Mouse (Mus musculus) brown adipose tissue, adult 24 weeks (tissue): ENCODE measurements around the gene Pdzd2. TPM values are rescaled to one million over a fixed set of nuclear protein-coding genes. Genes with fewer than 3 reads are reported as not detected.
A peak's percentile ranks its signal among the peaks of the same experiment; 100 is the strongest.

Experiments
- H3K27ac ChIP-seq: fragments of 200-500 bp; replicated peaks from 2 replicates; pipeline ENCODE4 v1.5.1; 2012; ENCODE audit warnings: low read depth, mild to moderate bottlenecking, low read length
- H3K4me1 ChIP-seq: fragments of 200-500 bp; 2 replicates; pipeline ENCODE4 v1.6.1; 2012; ENCODE audit warnings: low read length, mixed read lengths; ENCODE audit not compliant: control insufficient read depth, insufficient read depth, insufficient read length
- H3K4me3 ChIP-seq: fragments of 200-500 bp; 2 replicates; pipeline ENCODE4 v1.5.1; 2012; ENCODE audit warnings: low read depth, mild to moderate bottlenecking, low read length, moderate library complexity; ENCODE audit not compliant: insufficient read depth
- polyA plus RNA-seq: library from polyadenylated mRNA; stranded (reverse); fragments of >200 nt; gene quantifications from 2 replicates; pipeline ENCODE4 v1.2.4, GENCODE M21; 2012; ENCODE audit not compliant: missing spikeins, insufficient read depth, insufficient read length

Pdzd2 gene
- polyA plus RNA-seq, 1 experiment, result 23.7 TPM

DNA sequence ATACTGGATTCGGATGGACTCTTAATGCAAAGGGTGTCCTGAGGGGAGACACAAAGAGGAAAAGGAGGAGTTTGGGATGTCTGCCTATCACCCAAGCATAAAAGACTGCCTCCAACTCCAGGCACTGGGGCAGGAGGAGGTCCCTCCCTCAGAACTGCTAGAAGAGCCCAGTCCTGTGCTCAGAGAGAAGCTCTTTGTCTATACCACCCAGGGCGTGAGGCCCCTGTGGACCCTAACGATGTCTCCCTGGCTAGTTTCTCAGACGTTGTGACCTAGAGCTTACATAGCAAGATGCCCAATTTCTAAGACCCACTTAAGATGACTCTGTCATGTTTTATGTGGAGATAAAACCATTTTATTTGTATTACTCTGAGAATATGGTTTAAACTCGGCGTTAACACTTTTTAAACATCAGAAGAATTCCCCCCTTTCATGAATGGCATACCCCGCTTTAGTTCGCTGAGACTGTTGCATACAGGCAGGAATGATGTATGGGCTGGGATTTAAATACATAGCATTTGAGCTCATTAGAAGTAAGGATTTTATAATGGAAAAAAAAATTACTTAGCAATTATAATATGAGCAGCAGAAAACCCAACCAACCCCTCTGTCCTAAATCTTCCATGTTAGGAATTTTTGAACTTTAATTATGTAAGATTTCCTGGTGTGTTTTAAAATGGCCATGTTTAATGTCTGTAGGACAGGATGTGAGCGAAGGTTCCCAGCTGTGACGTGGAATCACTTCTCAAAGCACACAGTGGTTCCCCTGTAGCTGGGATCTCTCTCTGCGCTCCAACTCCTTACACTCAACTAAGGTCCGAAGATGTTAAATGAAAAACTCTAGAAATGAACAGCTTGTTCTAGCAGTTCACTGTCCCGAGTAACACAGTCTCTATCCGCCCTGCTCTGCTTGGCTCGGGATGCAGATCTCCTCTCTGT lies 268.6 kb downstream of the Pdzd2 start:
- Histone ChIP-seq H3K4me3 (no peak overlapping the region), H3K4me1 (peaks cover 22% of the 10 kb centered on the region)

DNA sequence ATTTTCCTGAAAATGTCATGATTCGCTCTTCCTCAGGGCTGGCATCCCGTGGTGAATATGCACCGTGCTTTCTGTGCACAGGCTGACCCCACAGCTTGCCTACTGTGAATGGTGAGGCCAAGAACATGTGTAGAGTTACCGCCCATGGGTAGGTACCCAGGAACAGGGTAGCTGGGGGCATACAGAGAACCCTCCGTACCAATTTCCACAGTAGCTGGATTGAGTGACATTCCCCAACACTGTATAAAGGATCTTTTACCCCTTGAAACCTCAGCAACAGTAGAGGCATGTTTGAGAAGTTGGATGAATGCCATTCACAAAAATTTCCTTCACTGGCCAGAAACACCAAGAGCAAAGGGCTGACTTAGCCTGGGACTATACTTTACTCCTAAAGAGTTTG lies 271.1 kb downstream of the Pdzd2 start:
- Histone ChIP-seq H3K4me3 (no peak overlapping the region), H3K27ac (peak overlapping the region; percentile 61), H3K4me1 (peaks cover 22% of the 10 kb centered on the region)

More for the DNA sequence above, 268.6 kb downstream of the Pdzd2 start:
- peak overlapping the region; percentile 23; the same call in 1 of the 2 replicates for H3K27ac ChIP-seq

DNA sequence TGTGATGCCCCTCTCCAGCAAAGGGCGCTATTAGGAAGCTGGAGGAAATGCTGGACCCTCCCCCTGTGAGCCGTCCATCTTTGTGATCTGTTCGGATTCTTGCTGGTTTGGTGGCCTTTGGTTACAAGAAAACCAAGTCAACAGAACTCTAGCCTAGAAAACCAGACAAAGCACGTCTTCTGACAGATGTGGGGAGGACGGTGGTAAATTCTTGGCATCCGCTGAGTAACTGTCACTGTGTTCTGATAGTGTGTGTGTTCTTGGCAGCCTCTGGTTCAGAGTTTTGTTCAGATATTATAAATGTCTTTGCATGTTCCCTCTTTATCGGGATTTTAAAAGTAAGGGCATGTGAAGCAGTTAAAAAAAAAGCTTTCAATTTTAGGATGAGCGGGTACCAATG lies 274.0 kb downstream of the Pdzd2 start:
- no peak overlapping the region for H3K27ac ChIP-seq
- peaks cover 18% of the 10 kb centered on the region for H3K4me1 ChIP-seq
- H3K4me3 ChIP-seq, result no peak overlapping the region

DNA sequence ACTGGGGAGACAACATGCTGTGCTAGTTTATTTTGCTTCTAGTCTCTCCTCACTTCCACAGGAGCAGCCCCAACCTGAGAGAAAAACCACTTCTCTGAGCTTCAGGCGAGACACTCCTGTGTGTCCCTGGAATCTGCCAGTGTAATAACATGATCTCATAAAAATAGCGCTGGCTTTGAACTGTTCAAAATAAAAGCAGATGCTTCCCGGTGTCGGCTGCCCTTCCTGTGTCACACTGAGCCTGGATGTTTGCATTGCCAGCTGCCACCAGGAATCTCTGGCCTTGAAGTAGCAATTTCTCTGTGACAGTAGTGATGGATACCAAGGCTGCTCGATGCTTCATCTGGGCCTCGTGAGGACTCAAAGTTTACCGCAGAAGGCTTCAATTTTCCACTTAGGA lies 282.9 kb downstream of the Pdzd2 start:
- Histone ChIP-seq H3K27ac (0 out of 2 replicates have a peak overlapping the region, but pooled peaks have one; percentile 12), H3K4me3 (no peak overlapping the region), H3K4me1 (peaks cover 19% of the 10 kb centered on the region)

DNA sequence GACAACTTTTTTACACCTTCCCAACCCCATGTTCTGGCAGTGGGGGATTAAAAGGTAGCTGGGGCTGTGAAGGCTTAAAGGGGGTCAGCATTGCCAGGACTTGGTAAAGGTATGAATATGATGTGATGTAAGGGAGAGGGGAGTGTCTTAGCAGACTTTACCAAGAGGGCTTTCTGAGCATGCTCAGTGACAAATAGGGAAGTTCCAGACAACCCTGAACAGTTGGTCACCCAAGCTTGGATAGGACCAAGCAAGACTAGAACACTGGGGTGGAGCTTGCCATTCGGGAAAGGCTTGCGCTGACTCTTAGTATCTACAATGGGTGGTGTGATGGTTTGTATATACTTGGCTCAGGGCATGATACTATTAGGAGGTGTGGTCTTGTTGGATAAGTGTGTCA lies 286.4 kb downstream of the Pdzd2 start:
- no peak overlapping the region for H3K27ac ChIP-seq
- no peak overlapping the region for H3K4me3 ChIP-seq
- H3K4me1 ChIP-seq, result peaks cover 33% of the 10 kb centered on the region

DNA sequence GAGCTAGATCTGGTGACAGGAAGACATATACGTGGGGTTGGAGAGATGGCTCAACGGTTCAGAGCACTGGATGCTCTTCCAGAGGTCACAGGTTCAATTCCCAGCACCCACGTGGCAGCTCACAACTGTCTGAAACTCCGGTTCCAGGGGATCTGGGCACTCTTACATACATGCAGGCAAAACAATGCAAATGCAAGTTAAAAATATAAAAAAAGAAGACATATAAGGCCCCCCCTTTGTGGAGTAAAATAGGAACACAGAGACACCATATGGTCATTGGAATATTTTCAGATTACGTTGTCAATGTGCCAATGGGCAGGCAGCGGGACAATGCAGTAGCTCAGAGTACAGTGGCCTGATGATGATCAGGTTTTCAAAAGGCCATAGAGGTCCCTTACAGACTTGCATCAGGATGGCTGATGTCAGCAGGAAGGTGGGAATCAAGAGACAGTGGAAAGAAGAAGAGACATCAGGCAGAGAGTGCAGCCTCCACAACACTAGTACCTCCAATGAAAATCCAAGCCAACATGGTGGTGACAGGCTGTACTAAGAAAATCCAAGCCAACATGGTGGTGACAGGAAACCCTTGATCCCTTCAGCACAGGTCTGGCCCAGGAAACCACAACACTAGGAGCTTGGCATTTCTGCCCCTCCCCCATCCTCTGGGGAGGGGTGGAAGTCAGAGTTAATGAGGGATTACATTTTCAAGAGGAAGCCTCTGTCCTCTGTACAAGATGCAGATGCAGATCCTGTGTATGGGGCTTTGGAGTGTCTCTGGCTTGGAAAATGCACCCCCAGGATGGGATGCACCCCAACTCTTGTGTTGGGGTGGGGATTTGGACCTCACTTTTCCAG lies 287.4 kb downstream of the Pdzd2 start:
- H3K27ac ChIP-seq, result no peak overlapping the region; the same call in 1 of the 2 replicates
- H3K4me3 ChIP-seq, result no peak overlapping the region
- H3K4me1 ChIP-seq, result peaks cover 31% of the 10 kb centered on the region

DNA sequence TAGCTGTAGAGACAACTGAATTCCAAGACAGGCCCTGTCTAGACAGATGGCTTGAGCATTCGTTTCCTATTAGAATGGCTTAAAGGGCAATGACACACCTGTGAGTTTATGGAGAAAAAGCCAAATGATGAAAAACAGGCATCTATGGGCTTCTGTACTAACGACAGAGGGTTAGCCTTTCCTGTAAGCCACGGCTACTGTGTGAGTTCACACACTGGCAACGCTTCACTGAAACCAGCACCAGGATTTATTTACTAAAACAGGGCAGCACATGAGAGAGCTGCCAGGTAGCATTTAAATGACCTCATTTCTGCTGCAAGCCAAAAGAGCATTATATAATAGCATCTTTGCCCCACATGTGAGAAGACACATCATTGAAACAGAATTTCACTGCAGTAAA lies 288.3 kb downstream of the Pdzd2 start:
- H3K27ac ChIP-seq, result no peak overlapping the region; the same call in 1 of the 2 replicates
- peaks cover 25% of the 10 kb centered on the region for H3K4me1 ChIP-seq
- H3K4me3 ChIP-seq, result no peak overlapping the region

DNA sequence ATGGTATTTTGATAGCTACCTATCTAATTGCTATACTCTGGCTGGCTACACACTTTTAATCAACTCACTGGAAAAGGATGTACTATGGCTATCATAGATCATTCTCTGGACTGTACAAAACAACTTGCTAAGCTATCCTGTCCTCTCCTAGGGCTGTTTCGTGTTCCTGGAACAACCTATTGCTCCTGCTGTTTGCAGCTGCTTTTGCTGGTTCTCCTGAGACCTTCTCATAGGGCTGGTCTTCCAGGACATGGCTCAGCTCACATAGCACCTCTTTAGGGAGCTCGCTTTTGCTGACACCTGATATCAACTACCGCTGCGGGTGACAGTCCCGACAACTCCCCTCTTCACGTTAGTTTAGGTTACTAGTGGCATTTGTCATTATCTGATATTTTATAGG lies 288.9 kb downstream of the Pdzd2 start:
- Histone ChIP-seq H3K27ac (no peak overlapping the region), H3K4me1 (peaks cover 24% of the 10 kb centered on the region; the same call in 1 of the 2 replicates), H3K4me3 (no peak overlapping the region)

DNA sequence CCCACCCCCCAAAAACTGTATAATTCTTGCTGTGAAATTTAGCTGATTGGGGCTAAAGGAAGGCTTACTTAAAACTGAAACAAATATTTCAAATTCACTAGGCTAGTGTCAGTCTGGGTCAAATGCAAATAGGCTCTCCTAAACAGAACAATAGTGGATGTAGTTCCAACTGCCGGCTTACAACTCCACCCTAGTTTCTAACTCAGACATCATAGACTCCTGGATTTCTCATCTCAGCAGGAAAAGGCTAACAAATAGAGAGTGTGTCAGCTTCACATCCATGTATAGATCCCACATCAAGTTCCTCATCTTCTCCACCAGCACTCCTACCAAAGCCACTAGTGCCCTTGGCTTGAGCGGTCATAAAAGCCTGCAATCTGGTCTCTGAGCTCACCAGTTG lies 290.4 kb downstream of the Pdzd2 start:
- Histone ChIP-seq H3K4me1 (peaks cover 24% of the 10 kb centered on the region; the same call in 1 of the 2 replicates), H3K4me3 (no peak overlapping the region), H3K27ac (peak overlapping the region; percentile 49)

DNA sequence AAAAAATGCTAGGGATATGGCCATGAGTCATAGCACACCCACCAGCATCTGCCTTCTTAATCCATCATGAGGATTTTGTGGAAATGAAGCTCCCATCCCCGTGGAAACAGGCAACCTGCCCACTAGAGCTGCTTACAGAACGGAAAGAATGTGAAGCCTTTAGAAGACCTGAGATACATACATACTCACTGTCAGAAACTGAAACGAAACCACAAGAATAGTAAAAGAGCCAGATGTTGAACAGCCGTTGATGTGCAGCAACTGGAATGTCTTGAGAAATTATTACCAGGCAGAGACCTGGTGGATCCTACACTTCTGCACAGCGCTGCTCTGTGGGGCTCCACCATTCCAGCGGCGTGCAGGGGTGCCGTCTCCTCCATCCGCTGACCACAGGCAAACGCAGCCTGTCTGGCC lies 292.7 kb downstream of the Pdzd2 start:
- no peak overlapping the region for H3K4me3 ChIP-seq
- H3K27ac ChIP-seq, result no peak overlapping the region

DNA sequence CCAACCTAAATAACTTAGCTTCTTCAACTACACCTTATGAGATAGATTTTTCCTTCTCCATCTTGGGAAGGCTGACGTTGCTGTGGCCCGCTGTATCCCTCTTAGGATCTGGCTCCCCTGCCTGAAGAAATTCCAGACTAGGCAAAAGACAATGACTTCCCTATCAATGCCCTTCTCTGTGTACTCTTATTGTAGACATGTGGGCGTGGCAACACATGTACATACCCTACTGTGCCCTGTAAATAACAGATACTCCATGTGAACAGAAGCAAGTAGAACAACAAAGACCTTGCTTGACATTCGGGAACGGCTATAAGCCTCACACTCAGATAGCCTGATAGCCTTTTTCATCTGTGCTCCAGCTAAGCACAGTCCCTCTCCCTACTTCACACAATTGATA lies 295.2 kb downstream of the Pdzd2 start:
- Histone ChIP-seq H3K4me1 (peaks cover 10% of the 10 kb centered on the region; the same call in 1 of the 2 replicates), H3K27ac (no peak overlapping the region), H3K4me3 (no peak overlapping the region)

More for the DNA sequence above, 292.7 kb downstream of the Pdzd2 start:
- peaks cover 18% of the 10 kb centered on the region; the same call in 1 of the 2 replicates for H3K4me1 ChIP-seq

DNA sequence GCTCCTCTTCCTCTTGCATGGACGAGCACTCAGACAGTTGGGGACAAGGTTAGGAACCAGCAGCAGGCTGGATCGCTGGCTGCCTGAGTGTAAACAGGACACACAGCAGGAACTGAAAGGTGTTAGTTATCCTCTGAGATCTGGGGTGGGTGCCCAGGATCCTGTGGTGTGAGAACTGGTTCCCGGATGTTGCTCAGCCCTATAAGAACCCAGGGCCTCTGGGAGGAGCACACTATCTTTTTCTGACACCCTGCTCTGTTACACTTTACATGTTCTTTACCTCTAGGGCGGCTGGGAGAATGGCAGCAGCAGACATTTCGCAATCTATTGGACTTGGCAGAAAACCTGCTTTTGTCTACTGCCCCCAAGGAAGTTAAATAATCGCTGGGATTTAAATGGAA lies 300.4 kb downstream of the Pdzd2 start:
- no peak overlapping the region for H3K27ac ChIP-seq
- H3K4me1 ChIP-seq, result peaks cover 14% of the 10 kb centered on the region; the same call in 1 of the 2 replicates

DNA sequence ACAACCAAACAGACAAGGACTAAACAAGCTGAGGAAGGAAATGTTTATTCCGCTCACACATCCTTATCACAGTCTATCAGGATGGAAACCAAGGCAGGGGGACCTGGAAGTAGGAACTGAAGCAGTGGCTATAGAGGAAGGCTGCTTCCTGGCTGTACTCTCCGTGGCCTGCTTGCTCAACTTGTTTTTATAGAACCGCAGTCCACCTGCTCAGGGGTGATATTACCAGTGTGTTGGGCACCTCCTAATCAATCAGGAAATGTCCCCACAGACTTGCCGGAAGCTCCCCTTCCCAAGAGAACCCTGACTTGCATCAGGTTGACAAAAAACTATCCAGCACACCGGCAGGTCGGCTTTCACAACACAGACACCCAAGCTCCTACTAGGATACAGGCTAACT lies 301.0 kb downstream of the Pdzd2 start:
- Histone ChIP-seq H3K4me3 (no peak overlapping the region), H3K27ac (no peak overlapping the region), H3K4me1 (peaks cover 16% of the 10 kb centered on the region; the same call in 1 of the 2 replicates)

More for the DNA sequence above, 300.4 kb downstream of the Pdzd2 start:
- H3K4me3 ChIP-seq, result no peak overlapping the region

DNA sequence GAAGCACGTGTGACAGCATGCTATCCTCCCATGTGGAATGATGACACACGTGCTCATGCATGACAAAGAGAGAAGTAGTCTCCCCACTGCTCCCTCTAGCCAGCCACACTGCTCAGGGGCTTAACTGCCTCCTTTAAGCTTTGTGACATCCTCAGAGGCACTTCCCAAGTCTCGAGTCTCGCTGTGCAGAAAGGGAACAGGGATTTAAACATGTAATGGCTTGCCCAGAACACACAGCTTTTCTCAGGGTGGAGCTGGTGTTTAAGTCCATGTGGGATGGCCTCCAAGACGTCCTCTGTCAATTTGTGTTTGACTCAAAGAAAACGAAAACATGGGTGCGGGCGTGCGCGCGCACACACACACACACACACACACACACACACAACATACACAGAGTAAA lies 301.6 kb downstream of the Pdzd2 start:
- Histone ChIP-seq H3K4me1 (peaks cover 16% of the 10 kb centered on the region; the same call in 1 of the 2 replicates), H3K27ac (no peak overlapping the region), H3K4me3 (no peak overlapping the region)

DNA sequence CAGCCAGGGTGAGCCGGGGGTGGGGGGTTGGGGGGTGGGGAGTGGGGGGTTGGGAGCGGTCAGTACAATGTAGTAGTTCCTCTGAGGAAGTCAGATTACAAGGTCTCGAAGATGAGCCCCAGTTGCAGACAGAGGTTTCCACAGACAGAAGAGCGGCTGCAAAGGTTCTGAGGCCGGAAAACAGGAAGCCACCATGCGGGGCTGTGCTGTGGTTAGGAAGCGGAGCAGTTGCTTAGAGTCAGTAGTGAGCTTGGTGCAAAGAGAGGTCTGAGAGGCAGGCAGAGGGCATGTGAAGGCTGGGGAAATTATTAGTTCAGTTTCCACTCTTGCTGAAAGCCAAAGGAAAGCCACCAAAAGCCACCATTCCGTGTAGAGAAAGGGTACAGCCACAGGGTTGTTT lies 303.8 kb downstream of the Pdzd2 start:
- Histone ChIP-seq H3K4me1 (peaks cover 17% of the 10 kb centered on the region; the same call in 1 of the 2 replicates), H3K27ac (no peak overlapping the region), H3K4me3 (no peak overlapping the region)
